Mouse (Mus musculus) frontal cortex, postnatal 36 days (tissue): ENCODE measurements around the gene Kif2c.

ENCODE experiments used
- DNase-seq, 2 experiments: peaks; one replicate each; pipeline ENCODE4 v3.0.0; 2022; ENCODE audit warnings: low spot score in 2 of 2

Kif2c gene

DNA sequence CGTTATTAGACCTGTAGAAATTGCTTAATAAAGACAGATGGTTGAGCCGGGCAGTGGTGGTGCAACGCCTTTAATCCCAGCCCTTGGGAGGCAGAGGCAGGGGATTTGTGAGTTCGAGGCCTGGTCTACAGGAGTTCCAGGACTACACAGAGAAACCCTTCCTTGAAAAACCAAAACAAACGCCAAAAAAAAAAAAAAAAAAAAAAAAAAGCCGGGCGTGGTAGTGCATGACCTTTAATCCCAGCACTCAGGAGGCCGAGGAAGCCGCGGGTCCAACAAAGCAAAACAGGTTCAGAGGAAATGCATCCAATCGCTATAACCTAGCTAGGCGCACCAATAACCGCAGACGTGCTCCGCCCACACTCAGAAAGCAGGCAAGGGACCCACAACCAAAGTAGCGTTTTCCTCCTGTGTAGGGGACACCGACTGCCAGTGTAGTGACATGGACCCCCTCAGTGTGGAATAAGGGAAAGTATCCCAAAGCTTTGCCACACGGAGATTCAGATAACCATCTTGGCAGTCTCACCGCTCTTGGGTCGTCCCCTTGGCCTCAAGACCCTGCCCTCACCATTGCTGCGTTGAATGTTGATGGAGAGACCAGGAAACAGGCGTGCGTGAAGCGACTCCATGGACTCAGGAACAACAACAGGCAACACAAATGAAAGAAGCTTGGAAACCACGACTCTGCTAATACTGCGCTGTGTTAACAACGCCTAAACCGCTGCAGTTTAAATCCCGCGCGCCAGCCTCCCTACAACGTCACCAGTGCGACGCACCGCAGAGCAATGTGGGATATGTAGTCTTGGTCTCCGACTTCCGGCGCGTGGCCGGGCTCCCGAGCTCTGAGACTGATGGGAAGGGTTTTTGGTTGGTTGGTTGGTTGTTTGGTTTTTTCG lies at the start of gene Kif2c:
Kif2c (minus strand) TSS at position 777 of the 896 bp plus-strand sequence.
- peak; percentile 90 to 95 for DNase-seq

DNA sequence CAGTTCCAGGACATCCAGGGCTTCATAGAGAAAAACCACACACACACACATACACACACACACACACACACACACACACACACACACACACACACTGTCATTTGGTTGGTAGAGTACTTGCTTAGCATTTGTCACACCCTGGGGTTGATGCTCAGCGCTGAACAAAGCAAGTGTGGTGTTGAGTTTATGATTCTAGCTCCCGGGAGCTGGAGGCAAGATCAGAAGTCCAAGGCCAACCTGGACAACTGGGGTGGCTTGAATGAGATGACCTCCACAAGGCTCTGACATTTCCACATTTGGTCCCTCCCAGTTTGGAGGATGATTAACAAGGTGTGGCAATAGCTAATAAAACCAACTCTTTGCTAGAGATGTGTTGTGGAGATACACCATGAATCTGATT lies 48.8 kb upstream of the Kif2c start:
- no peak for DNase-seq

DNA sequence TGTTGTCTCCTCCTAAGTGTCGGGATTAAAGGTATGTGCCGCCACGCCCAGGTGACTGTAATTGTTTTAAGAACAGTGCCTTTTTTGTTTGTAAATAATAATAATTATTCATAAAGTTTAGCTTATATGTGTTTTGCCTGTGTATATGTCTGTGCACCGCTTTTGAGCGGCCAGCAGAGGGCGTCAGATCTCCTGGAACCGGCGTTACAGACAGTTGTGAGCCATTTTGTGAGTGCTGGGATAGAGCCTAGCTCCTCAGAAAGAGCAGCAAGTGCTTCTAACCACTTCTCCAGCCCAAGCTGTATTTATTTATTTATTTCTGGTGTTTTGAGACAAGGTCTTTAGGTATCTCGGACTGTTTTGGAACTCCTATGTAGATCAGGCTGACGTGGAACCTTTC lies 47.9 kb upstream of the Kif2c start:
- no peak for DNase-seq

DNA sequence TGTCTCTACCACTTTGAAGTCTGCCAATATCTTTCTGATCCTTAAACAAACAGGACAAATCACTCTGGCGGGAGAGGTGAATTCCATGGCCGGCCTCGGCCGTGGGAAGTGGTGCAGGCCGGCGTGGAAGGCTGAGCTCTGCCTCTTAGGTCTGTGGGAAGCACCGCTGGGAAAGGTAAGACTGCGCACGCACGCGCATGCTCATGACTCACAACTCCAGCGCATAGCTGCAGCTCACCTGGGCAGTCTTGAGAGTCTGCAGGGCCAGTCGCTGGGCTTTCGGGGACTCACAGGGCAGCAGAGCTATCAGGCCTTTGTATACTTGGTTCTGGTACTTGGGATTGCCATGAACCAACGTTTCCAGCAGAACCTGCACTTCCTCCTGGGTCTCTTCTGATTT lies 47.2 kb upstream of the Kif2c start:
- DNase-seq: no peak

DNA sequence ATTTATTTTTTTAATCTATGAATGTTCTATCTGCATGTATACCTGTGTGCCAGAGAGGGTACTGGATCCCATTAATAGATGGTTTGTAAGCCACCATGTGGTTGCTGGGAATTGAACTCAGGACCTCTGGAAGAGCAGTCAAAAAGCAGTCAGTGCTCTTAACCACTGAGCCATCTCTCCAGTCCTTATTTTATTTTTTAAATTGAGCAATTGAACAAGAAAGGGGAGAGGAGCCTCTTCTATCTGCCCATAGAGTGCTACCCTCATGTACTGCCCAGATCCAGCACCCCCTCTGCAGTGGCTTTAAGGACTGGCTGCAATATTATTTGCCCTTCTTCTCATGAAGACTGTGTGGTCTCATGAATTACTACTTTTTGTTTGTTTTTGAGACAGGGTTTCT lies 42.8 kb upstream of the Kif2c start:
- DNase-seq: no peak

GRCm38 (mm10) chr4:117224122-117224521 lies 41.7 kb upstream of the Kif2c start:
- no peak for DNase-seq

GRCm38 (mm10) chr4:117223001-117223400 lies 40.6 kb upstream of the Kif2c start:
- DNase-seq: no peak

- DNase-seq: no peak
Observed at GRCm38 (mm10) chr4:117221836-117222235, 39.4 kb upstream of the Kif2c start.

- no peak for DNase-seq
Observed at GRCm38 (mm10) chr4:117220741-117221515, 38.5 kb upstream of the Kif2c start.

GRCm38 (mm10) chr4:117218517-117219219 lies 36.2 kb upstream of the Kif2c start:
- DNase-seq: peak in 1 of 2 experiments; percentile 36

DNA sequence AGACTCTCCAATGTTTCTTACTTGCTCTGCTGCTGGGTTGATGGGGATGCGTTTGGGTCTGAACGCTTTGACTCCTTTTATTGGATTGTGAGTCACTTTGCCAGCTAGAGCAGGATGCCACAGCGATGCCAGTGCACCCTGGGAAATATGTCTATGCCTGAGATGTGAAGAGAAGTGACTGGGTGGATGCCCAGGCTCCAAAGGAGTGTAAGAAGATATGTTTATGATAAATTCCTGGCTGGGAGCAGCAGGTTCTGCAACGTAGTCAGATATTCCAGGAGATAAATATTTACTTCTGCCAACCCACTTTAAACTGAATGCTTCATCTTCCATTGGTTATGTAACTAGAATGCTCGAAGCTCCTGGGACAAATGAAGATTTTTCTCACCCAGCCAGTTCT lies 34.6 kb upstream of the Kif2c start:
- peak; percentile 42 to 44 for DNase-seq

- DNase-seq: no peak
Observed at GRCm38 (mm10) chr4:117214250-117214649, 31.8 kb upstream of the Kif2c start.

DNA sequence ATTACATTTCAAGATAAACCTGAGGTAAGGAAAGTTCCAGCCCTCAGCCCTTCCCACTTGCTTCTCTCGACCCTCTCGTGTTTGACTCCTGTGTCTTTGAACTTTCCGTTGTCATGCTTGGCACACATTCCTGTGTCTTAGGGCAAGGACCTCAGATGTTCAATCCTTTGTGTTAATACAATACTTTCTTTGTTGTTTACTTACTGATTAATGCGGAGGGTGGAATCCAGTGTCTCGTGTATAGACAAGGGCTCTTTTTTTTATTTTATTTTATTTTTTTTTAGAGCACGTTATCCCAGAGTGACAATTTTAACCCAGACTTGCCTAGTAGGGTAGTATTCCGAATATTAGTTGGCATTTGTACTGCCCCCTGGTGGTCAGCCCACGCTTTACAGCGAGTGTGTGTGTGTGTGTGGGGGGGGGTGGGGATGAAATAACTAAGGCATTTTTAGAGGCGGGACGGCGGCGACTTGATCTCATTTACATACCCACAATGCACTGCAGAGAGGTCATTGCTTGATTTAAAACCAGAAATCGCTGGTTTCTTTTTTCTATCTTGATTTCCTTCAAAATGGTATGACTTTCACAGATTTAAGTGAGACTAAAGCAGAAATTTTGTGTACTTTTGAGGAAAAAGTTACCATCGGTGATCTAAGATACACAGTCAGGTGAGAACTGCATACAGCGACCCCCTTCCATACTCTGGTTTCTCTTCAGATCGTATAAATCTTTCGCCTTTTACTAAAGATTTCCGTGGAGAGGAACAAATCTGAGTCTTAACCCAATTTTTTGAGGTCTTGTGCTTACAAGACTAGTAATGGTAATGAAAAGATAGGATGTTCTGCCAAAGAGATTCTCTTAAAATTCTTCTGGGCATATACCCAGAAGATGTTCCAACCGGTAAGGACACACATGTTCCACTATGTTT lies 28.0 kb upstream of the Kif2c start:
- DNase-seq: peak in 1 of 2 experiments; percentile 34

DNA sequence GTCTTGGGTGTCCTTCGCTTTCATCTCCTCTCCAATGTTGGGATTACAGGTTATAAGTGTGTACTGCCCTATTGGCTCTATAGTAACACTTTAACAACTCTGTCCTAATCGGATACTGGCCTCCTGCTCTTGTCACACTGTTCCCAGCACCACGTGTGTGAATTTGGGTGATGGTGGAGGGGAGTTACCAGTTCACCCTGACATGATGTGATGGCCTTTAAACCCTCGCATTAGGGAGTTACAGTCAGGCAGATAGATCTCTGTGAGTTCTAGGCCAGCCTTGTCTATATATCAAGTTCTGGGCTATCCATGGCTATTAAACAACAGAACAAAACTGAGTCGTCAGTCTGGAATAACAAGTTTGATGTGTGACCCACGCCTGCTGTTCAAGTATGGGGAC lies 27.2 kb upstream of the Kif2c start:
- no peak for DNase-seq

GRCm38 (mm10) chr4:117202992-117203354 lies 20.5 kb upstream of the Kif2c start:
- DNase-seq: no peak

DNA sequence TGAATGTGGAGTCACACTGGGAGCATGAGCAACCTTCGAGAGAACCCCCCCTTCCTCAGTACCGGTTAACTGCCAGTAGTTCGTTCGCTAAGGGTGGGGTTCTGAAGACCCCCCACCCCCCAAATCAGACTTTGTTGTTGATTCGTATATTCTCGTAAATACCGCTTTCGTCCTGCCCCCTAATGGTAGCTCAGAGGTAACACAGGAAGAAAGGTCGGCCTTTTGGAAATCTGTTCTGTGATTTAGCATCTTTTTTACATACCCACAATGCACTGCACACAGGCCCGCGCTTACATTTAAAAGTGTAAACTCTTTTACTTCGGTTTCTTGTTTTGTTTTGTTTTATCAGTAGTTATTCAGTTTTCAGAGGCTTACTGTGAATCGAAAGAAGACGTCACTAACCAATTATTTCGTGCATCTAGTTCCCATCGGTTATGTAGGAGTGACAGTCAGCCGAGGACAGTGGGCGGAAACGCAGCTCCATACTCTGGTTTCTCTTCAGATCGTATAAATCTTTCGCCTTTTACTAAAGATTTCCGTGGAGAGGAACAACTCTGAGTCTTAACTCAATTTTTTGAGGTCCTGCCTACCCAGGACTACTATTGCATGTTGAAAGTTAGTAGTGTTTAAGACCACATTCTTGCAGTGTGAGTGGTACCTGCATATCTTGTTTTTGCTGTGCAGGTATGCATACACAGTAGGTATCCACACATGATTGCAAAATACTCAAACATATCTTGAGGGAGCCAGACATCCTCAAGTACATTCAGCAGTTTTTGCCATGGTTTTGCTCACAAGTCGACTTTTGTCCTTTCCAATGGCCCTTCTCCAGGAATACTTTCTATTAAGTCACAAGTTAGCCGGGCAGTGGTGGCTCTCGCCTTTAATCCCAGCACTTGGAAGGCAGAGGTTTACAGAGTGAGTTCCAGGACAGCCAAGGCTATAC lies 19.9 kb upstream of the Kif2c start:
- peak in 1 of 2 experiments; percentile 36 for DNase-seq

GRCm38 (mm10) chr4:117191804-117192203 lies 9.4 kb upstream of the Kif2c start:
- DNase-seq: no peak

DNA sequence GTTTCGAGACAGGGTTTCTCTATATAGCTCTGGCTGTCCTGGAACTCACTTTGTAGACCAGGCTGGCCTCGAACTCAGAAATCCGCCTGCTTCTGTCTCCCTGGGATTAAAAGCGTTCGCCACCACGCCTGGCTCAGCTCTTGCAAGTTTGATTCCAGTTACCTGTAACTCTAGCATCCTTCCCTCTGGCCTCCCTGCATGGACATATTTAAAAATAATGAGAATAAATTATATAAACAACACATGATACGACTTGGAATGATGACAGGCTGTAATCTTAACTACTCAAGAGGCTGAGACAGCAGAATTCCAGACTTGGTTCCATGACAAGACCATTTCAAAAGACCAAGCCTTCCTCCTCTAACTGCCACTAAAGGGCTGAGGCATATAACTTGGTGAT lies 8.2 kb upstream of the Kif2c start:
- DNase-seq: no peak

DNA sequence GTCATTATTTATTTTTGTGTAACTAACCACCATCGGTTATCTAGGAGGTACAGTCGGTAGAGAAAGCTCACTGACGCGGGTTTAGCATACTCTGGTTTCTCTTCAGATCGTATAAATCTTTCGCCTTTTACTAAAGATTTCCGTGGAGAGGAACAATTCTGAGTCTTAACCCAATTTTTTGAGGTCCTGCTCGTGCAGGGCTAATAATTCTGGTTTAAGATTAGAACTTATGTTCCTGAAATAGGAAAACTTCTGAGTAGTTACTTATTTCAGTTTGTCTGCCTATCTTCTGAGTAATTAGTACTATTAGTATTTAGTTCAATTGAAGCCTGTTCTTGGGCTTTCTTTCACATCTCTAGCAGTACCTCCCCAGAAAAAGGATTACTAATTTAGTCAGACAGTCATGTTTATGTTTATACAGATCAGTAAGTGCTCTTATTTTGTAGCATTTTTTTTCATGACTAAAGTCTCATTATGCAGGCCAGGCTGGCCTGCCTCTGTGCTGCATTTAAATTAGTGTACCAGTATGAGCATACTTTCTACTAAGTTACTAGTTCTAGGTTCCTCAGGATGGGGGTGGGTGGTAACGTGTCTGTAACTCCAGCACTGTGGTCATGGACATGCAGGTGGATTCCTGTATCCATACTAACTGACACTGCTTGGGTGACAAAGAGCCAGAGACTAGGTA lies 7.6 kb upstream of the Kif2c start:
- peak in 1 of 2 experiments; percentile 41 for DNase-seq
